Mouse (Mus musculus): ENCODE data around the gene Gpsm3. TPM values are rescaled to one million over a fixed set of nuclear protein-coding genes. Genes with fewer than 3 reads are reported as not detected.

Gene Gpsm3
- polyA plus RNA-seq, 1 experiment from 2014 or later = 4.7 TPM

DNA sequence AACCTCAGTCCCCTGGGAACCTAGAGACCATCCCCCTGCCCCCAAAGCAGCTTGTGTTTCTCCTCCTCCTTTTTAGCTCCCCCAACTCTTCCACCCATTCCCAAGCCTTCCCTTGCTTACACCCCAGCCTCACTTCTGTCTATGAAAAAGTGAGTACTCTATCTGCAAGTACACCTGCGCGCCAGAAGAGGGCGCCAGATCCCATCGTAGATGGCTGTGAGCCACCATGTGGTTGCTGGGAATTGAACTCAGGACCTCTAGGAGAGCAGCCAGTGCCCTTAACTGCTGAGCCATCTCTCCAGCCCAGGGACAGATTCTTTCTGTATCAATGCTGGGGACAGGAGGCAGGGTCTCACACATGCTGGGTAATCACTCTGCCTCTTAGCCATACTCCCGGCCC lies 17.7 kb upstream of the Gpsm3 start:
- Histone ChIP-seq H3K9ac (no peak overlapping the region), H3K4me2 (replicated peaks) (no peak overlapping the region), H3K9me3 (ENCODE audit: control insufficient read depth, low read length) (no peaks in the 10 kb centered on the region), H3K36me3 (replicated peaks; ENCODE audit: control insufficient read depth, insufficient read depth) (no peaks in the 10 kb centered on the region), H3K27ac (no peak overlapping the region), H3K27me3 (ENCODE audit: control insufficient read depth, insufficient read depth, low read length) (no peaks in the 10 kb centered on the region), H3K4me3 (replicated peaks; ENCODE audit: low read length) (no peak overlapping the region), H3K4me1 (replicated peaks; ENCODE audit: control insufficient read depth, insufficient read depth, low read length) (no peaks in the 10 kb centered on the region)
- DNase-seq (ENCODE audit: low spot score) = no peak
- WGBS = 10% methylated on average over 5 of the region's 5 CpGs
- ATAC-seq (ENCODE audit: low FRiP score) = no peak

- no peak for DNase-seq (ENCODE audit: low spot score)
- H3K36me3 ChIP-seq (replicated peaks; ENCODE audit: control insufficient read depth, insufficient read depth) = no peaks in the 10 kb centered on the region
- no peak overlapping the region for H3K4me3 ChIP-seq (replicated peaks; ENCODE audit: low read length)
- H3K4me2 ChIP-seq (replicated peaks) = no peak overlapping the region
- no peak overlapping the region for H3K9ac ChIP-seq
- H3K9me3 ChIP-seq (ENCODE audit: control insufficient read depth, low read length) = no peaks in the 10 kb centered on the region
- WGBS = 7% methylated on average over 15 of the region's 15 CpGs
- no peaks in the 10 kb centered on the region for H3K4me1 ChIP-seq (replicated peaks; ENCODE audit: control insufficient read depth, insufficient read depth, low read length)
- ATAC-seq (ENCODE audit: low FRiP score) = no peak
- H3K27me3 ChIP-seq (ENCODE audit: control insufficient read depth, insufficient read depth, low read length) = no peaks in the 10 kb centered on the region
- no peak overlapping the region for H3K27ac ChIP-seq
These were observed 17.2 kb upstream of the Gpsm3 start for GRCm38 (mm10) chr17:34572361-34572760.

GRCm38 (mm10) chr17:34576577-34576976 lies 13.0 kb upstream of the Gpsm3 start:
- H3K9ac ChIP-seq = no peak overlapping the region
- no peaks in the 10 kb centered on the region for H3K4me1 ChIP-seq (replicated peaks; ENCODE audit: control insufficient read depth, insufficient read depth, low read length)
- no peak for ATAC-seq (ENCODE audit: low FRiP score)
- H3K27me3 ChIP-seq (ENCODE audit: control insufficient read depth, insufficient read depth, low read length) = no peaks in the 10 kb centered on the region
- H3K4me2 ChIP-seq (replicated peaks) = no peak overlapping the region
- no peak overlapping the region for H3K27ac ChIP-seq
- H3K36me3 ChIP-seq (replicated peaks; ENCODE audit: control insufficient read depth, insufficient read depth) = no peaks in the 10 kb centered on the region
- no peaks in the 10 kb centered on the region for H3K9me3 ChIP-seq (ENCODE audit: control insufficient read depth, low read length)
- DNase-seq (ENCODE audit: low spot score) = no peak
- 72% methylated on average over 5 of the region's 5 CpGs for WGBS
- H3K4me3 ChIP-seq (replicated peaks; ENCODE audit: low read length) = no peak overlapping the region

- Histone ChIP-seq H3K27ac (no peak overlapping the region), H3K9me3 (ENCODE audit: control insufficient read depth, low read length) (no peaks in the 10 kb centered on the region), H3K9ac (no peak overlapping the region), H3K27me3 (ENCODE audit: control insufficient read depth, insufficient read depth, low read length) (no peaks in the 10 kb centered on the region), H3K4me2 (replicated peaks) (no peak overlapping the region), H3K4me3 (replicated peaks; ENCODE audit: low read length) (no peak overlapping the region), H3K4me1 (replicated peaks; ENCODE audit: control insufficient read depth, insufficient read depth, low read length) (no peaks in the 10 kb centered on the region), H3K36me3 (replicated peaks; ENCODE audit: control insufficient read depth, insufficient read depth) (no peaks in the 10 kb centered on the region)
- ATAC-seq (ENCODE audit: low FRiP score) = no peak
- WGBS = 88% methylated on average over 3 of the region's 3 CpGs
- DNase-seq (ENCODE audit: low spot score) = no peak
These were observed 11.5 kb upstream of the Gpsm3 start for GRCm38 (mm10) chr17:34578070-34578469.

DNA sequence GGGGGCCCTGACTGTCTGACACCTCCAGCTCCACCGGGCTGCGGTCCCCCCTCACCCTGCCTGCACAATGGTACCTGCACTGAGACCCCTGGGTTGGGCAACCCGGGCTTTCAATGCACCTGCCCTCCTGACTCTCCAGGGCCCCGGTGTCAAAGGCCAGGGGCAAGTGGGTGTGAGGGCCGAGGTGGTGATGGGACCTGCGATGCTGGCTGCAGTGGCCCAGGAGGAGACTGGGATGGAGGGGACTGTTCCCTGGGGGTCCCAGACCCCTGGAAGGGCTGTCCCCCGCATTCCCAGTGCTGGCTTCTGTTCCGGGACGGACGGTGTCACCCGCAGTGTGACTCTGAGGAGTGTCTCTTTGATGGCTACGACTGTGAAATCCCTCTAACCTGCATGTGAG lies 7.1 kb upstream of the Gpsm3 start:
- 86% methylated on average over 12 of the region's 12 CpGs for WGBS
- Histone ChIP-seq H3K36me3 (replicated peaks; ENCODE audit: control insufficient read depth, insufficient read depth) (no peaks in the 10 kb centered on the region), H3K27me3 (ENCODE audit: control insufficient read depth, insufficient read depth, low read length) (no peaks in the 10 kb centered on the region), H3K27ac (no peak overlapping the region), H3K4me3 (replicated peaks; ENCODE audit: low read length) (no peak overlapping the region), H3K4me2 (replicated peaks) (no peak overlapping the region), H3K9me3 (ENCODE audit: control insufficient read depth, low read length) (no peaks in the 10 kb centered on the region), H3K4me1 (replicated peaks; ENCODE audit: control insufficient read depth, insufficient read depth, low read length) (peaks cover 8% of the 10 kb centered on the region), H3K9ac (no peak overlapping the region)
- no peak for ATAC-seq (ENCODE audit: low FRiP score)
- no peak for DNase-seq (ENCODE audit: low spot score)

DNA sequence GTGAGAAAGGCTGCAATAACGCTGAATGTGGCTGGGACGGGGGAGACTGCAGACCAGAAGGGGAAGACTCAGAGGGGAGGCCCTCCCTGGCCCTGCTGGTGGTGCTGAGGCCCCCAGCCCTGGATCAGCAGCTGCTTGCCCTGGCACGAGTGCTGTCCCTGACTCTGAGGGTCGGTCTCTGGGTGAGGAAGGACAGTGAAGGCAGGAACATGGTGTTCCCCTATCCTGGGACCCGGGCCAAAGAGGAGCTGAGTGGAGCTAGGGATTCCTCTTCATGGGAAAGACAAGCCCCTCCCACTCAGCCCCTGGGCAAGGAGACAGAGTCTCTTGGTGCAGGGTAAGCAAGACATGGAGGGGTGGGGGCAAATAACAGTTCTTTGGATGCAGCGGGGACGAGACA lies 6.2 kb upstream of the Gpsm3 start:
- H3K4me1 ChIP-seq (replicated peaks; ENCODE audit: control insufficient read depth, insufficient read depth, low read length) = peaks cover 15% of the 10 kb centered on the region
- 68% methylated on average over 7 of the region's 7 CpGs for WGBS
- H3K36me3 ChIP-seq (replicated peaks; ENCODE audit: control insufficient read depth, insufficient read depth) = no peaks in the 10 kb centered on the region
- H3K4me3 ChIP-seq (replicated peaks; ENCODE audit: low read length) = no peak overlapping the region
- H3K27ac ChIP-seq = no peak overlapping the region
- DNase-seq (ENCODE audit: low spot score) (no peak), ATAC-seq (ENCODE audit: low FRiP score) (no peak)
- no peaks in the 10 kb centered on the region for H3K9me3 ChIP-seq (ENCODE audit: control insufficient read depth, low read length)
- no peak overlapping the region for H3K9ac ChIP-seq
- no peak overlapping the region for H3K4me2 ChIP-seq (replicated peaks)
- H3K27me3 ChIP-seq (ENCODE audit: control insufficient read depth, insufficient read depth, low read length) = no peaks in the 10 kb centered on the region

DNA sequence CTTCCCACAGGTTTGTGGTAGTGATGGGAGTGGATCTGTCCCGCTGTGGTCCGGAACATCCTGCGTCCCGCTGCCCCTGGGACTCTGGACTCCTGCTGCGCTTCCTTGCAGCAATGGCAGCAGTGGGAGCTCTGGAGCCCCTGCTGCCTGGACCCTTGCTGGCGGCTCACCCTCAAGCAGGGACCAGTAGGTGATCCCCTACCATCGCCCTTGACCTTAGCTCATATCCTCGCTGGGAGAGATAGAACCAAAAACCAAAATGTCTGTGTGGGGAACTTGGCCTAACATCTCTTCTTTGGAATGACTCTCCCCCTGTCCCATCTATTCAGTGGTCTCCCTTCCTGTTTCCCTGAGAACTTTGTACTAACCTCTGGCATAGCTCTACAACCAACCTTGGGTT lies 5.8 kb upstream of the Gpsm3 start:
- Histone ChIP-seq H3K9me3 (ENCODE audit: control insufficient read depth, low read length) (no peaks in the 10 kb centered on the region), H3K27ac (no peak overlapping the region), H3K36me3 (replicated peaks; ENCODE audit: control insufficient read depth, insufficient read depth) (no peaks in the 10 kb centered on the region), H3K4me3 (replicated peaks; ENCODE audit: low read length) (no peak overlapping the region), H3K4me1 (replicated peaks; ENCODE audit: control insufficient read depth, insufficient read depth, low read length) (peaks cover 17% of the 10 kb centered on the region), H3K9ac (no peak overlapping the region), H3K4me2 (replicated peaks) (no peak overlapping the region), H3K27me3 (ENCODE audit: control insufficient read depth, insufficient read depth, low read length) (no peaks in the 10 kb centered on the region)
- DNase-seq (ENCODE audit: low spot score) (no peak), ATAC-seq (ENCODE audit: low FRiP score) (no peak)
- 87% methylated on average over 8 of the region's 8 CpGs for WGBS

DNA sequence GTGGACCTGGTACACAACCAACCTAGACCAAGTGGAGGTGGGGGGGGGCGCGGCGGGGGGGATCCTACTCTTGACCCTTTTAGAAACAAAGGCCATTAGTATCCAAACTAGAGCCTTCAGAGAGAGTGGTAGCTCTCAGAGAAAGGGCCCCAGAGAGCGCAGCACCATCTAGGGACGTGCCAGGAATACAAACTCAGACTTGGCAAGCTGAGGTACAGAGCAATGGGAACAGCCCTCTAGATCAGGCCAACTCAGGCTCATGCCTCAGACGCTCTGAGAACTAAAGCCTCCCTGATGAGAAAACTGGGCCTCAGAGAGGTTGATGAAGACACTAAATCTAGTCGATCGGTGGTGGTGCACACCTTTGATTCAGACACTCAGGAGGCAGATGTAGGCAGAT lies 4.5 kb upstream of the Gpsm3 start:
- DNase-seq (ENCODE audit: low spot score) (no peak), ATAC-seq (ENCODE audit: low FRiP score) (no peak)
- Histone ChIP-seq H3K27ac (peak overlapping the region; percentile 98), H3K4me2 (replicated peaks) (no peak overlapping the region), H3K4me3 (replicated peaks; ENCODE audit: low read length) (no peak overlapping the region), H3K4me1 (replicated peaks; ENCODE audit: control insufficient read depth, insufficient read depth, low read length) (peaks cover 26% of the 10 kb centered on the region), H3K9ac (no peak overlapping the region), H3K27me3 (ENCODE audit: control insufficient read depth, insufficient read depth, low read length) (no peaks in the 10 kb centered on the region), H3K9me3 (ENCODE audit: control insufficient read depth, low read length) (no peaks in the 10 kb centered on the region), H3K36me3 (replicated peaks; ENCODE audit: control insufficient read depth, insufficient read depth) (no peaks in the 10 kb centered on the region)
- WGBS = 86% methylated on average over 8 of the region's 8 CpGs

DNA sequence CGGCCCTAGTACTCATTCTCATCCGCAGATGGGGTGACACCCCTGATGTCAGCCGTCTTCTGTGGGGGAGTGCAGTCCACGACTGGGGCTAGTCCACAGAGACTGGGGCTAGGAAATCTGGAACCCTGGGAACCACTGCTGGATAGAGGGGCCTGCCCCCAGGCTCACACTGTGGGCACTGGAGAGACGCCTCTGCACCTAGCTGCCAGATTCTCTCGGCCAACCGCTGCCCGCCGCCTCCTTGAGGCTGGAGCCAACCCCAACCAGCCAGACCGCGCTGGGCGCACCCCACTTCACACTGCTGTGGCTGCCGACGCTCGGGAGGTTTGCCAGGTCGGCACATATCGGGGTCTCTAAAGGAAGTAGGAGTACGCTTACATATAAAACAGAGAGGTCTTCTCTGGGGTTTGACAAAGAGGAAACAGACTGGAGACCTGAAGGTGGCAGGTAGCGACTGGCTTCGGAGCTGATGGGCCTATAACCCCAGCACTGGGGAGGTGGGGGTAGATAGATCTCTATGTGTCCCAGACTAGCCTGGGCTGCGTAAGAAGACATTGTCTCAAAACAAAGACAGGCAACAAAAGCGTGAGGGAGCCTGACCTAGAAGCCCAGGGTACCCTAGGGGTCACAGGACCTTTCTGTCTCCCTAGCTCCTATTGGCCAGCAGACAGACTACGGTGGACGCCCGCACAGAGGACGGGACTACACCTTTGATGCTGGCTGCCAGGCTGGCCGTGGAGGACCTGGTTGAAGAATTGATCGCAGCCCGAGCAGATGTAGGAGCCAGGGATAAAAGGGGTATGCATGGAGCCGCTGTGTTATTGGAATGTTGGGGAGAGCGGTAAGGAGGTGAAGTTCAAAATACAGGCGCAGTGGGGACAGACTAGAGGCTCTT lies 3.5 kb upstream of the Gpsm3 start:
- 12% methylated on average over 32 of the region's 32 CpGs for WGBS
- peak; percentile 7 for ATAC-seq (ENCODE audit: low FRiP score)
- peak; percentile 54 for DNase-seq (ENCODE audit: low spot score)
- Histone ChIP-seq H3K9ac (peak overlapping the region; percentile 95), H3K4me2 (replicated peaks) (peak overlapping the region; percentile 98), H3K27me3 (ENCODE audit: control insufficient read depth, insufficient read depth, low read length) (no peaks in the 10 kb centered on the region), H3K36me3 (replicated peaks; ENCODE audit: control insufficient read depth, insufficient read depth) (no peaks in the 10 kb centered on the region), H3K4me3 (replicated peaks; ENCODE audit: low read length) (peak overlapping the region; percentile 74), H3K9me3 (ENCODE audit: control insufficient read depth, low read length) (no peaks in the 10 kb centered on the region), H3K4me1 (replicated peaks; ENCODE audit: control insufficient read depth, insufficient read depth, low read length) (peaks cover 36% of the 10 kb centered on the region), H3K27ac (peak overlapping the region; percentile 98)

All from hindbrain, embryonic 14.5 days (tissue).